Mouse (Mus musculus): ENCODE data around the gene Adcy6. TPM values are rescaled to one million over a fixed set of nuclear protein-coding genes. Genes with fewer than 3 reads are reported as not detected.

Adcy6 gene
- total and polyA plus RNA-seq, 3 experiments: 76.0 to 77.3 TPM; not detected in 1

DNA sequence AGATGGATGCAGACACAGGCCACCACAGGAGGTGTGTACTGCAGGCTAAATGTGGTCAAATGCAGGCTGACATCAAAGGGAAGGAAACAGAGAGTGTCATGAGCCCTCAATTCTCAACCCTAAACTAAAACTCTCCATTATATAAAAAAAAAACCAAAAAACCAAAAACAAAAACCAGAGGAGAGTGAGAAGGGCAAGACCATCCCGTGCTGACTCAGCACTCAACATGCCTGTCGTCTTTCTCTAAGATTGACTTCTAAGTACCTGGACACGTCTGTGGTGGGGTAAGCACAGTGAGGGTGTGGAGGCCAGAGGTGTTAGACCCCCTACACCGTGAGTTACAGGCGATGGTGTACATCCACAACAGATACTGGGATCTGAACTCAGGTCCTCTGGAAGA, 63.0 kb downstream of the Adcy6 start:
- peak; percentile 74 for TF ChIP-seq MAFK (IDR thresholded peaks at IDR 0.05; ENCODE audit: borderline replicate concordance, low read depth, low read length)
- no peak for TF ChIP-seq JUND (IDR thresholded peaks at IDR 0.05; ENCODE audit: low read depth, low read length)
- no peaks in the 10 kb centered on the region for H3K27me3 ChIP-seq (ENCODE audit: control insufficient read depth in 1 of 2, insufficient read depth in 2 of 2, low read length in 2 of 2)
- peaks cover 0 to 74% of the 10 kb centered on the region in 2 experiments; a peak in 2 of 4 replicates for H3K36me3 ChIP-seq (ENCODE audit: control insufficient read depth in 1 of 2, insufficient read depth in 2 of 2, low read length in 2 of 2)
- H3K79me2 ChIP-seq (ENCODE audit: control insufficient read depth, insufficient read depth, low read length, poor library complexity): peaks cover 2% of the 10 kb centered on the region
- peaks cover 0 to 3% of the 10 kb centered on the region in 2 experiments; a peak in 3 of 4 replicates for H3K4me1 ChIP-seq (ENCODE audit: control insufficient read depth in 1 of 2, insufficient read depth in 2 of 2, low read length in 2 of 2)
- no peaks in the 10 kb centered on the region for H3K9me3 ChIP-seq (replicated peaks; ENCODE audit: insufficient read depth, low read length)
- no peak for DNase-seq (ENCODE audit: low read depth, low spot score)
- H3K27ac ChIP-seq (ENCODE audit: control insufficient read depth, low read depth, low read length): no peak overlapping the region
- no peak overlapping the region for H3K4me3 ChIP-seq (ENCODE audit: control insufficient read depth in 1 of 2, insufficient read depth in 1 of 2, low read depth in 2 of 2, low read length in 2 of 2)
- H3K9ac ChIP-seq (ENCODE audit: control insufficient read depth, low read depth, low read length, poor library complexity, severe bottlenecking): no peak overlapping the region

GRCm38 (mm10) chr15:98545151-98545550, 64.7 kb downstream of the Adcy6 start:
- peaks cover 2% of the 10 kb centered on the region for H3K79me2 ChIP-seq (ENCODE audit: control insufficient read depth, insufficient read depth, low read length, poor library complexity)
- peaks cover 0 to 11% of the 10 kb centered on the region in 2 experiments; a peak in 3 of 4 replicates for H3K4me1 ChIP-seq (ENCODE audit: control insufficient read depth in 1 of 2, insufficient read depth in 2 of 2, low read length in 2 of 2)
- H3K27me3 ChIP-seq (ENCODE audit: control insufficient read depth in 1 of 2, insufficient read depth in 2 of 2, low read length in 2 of 2): no peaks in the 10 kb centered on the region
- no peak overlapping the region for H3K9ac ChIP-seq (ENCODE audit: control insufficient read depth, low read depth, low read length, poor library complexity, severe bottlenecking)
- peaks cover 3 to 78% of the 10 kb centered on the region in 2 experiments; a peak in 2 of 4 replicates for H3K36me3 ChIP-seq (ENCODE audit: control insufficient read depth in 1 of 2, insufficient read depth in 2 of 2, low read length in 2 of 2)
- no peak overlapping the region for H3K27ac ChIP-seq (ENCODE audit: control insufficient read depth, low read depth, low read length)
- H3K9me3 ChIP-seq (replicated peaks; ENCODE audit: insufficient read depth, low read length): no peaks in the 10 kb centered on the region
- no peak for TF ChIP-seq ETS1 (IDR thresholded peaks at IDR 0.05; ENCODE audit: low read depth, low read length)
- no peak for TF ChIP-seq BHLHE40 (IDR thresholded peaks at IDR 0.05; ENCODE audit: borderline replicate concordance, low read depth, low read length)
- no peak for TF ChIP-seq CHD1 (IDR thresholded peaks at IDR 0.05; ENCODE audit: low read depth, low read length)
- TF ChIP-seq RAD21 (IDR thresholded peaks at IDR 0.05; ENCODE audit: low read depth, low read length): no peak
- no peak for TF ChIP-seq ZC3H11A (IDR thresholded peaks at IDR 0.05; ENCODE audit: low read depth, low read length)
- no peak for TF ChIP-seq JUND (IDR thresholded peaks at IDR 0.05; ENCODE audit: low read depth, low read length)
- TF ChIP-seq MAFK (IDR thresholded peaks at IDR 0.05; ENCODE audit: borderline replicate concordance, low read depth, low read length): no peak
- no peak for TF ChIP-seq UBTF (IDR thresholded peaks at IDR 0.05; ENCODE audit: borderline replicate concordance, insufficient read depth, low read depth, low read length)
- H3K4me3 ChIP-seq (ENCODE audit: control insufficient read depth in 1 of 2, insufficient read depth in 1 of 2, low read depth in 2 of 2, low read length in 2 of 2): no peak overlapping the region
- DNase-seq (ENCODE audit: low read depth, low spot score): no peak

DNA sequence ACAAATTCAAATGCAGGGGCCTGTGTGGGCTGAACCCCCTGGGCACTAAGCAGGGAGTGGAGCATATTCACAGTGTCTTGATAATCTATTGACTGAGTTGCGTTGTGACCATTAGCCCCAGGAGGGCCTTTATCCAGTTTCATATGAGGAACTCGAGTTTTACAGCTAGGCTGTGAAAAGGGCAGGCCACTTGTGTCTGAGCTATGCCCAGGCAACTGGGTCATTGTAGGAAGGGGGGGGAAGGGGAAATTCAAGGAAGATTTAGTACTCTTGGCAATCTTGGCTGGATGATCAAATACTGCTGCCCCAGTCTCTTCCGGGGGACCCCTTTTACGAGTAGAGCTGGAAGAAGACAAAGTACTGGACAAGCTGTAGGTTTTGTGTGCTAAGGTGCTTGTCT, 66.5 kb downstream of the Adcy6 start:
- Histone ChIP-seq H3K9ac (ENCODE audit: control insufficient read depth, low read depth, low read length, poor library complexity, severe bottlenecking) (no peak overlapping the region), H3K36me3 (ENCODE audit: control insufficient read depth in 1 of 2, insufficient read depth in 2 of 2, low read length in 2 of 2) (peaks cover 3 to 80% of the 10 kb centered on the region in 2 experiments; a peak in 2 of 4 replicates), H3K4me3 (ENCODE audit: control insufficient read depth in 1 of 2, insufficient read depth in 1 of 2, low read depth in 2 of 2, low read length in 2 of 2) (no peak overlapping the region), H3K4me1 (ENCODE audit: control insufficient read depth in 1 of 2, insufficient read depth in 2 of 2, low read length in 2 of 2) (peaks cover 0 to 11% of the 10 kb centered on the region in 2 experiments; a peak in 3 of 4 replicates), H3K79me2 (ENCODE audit: control insufficient read depth, insufficient read depth, low read length, poor library complexity) (peaks cover 2% of the 10 kb centered on the region), H3K27me3 (ENCODE audit: control insufficient read depth in 1 of 2, insufficient read depth in 2 of 2, low read length in 2 of 2) (no peaks in the 10 kb centered on the region), H3K27ac (ENCODE audit: control insufficient read depth, low read depth, low read length) (no peak overlapping the region), H3K9me3 (replicated peaks; ENCODE audit: insufficient read depth, low read length) (no peaks in the 10 kb centered on the region)
- TF ChIP-seq POLR2AphosphoS2 (IDR thresholded peaks at IDR 0.05; ENCODE audit: low read length) (0 out of 2 replicates have a peak, but pooled peaks have one; percentile 30), RAD21 (IDR thresholded peaks at IDR 0.05; ENCODE audit: low read depth, low read length) (no peak), SMC3 (IDR thresholded peaks at IDR 0.05; ENCODE audit: low read depth, low read length) (no peak), TCF12 (IDR thresholded peaks at IDR 0.05; ENCODE audit: low read depth, low read length) (no peak), NRF1 (IDR thresholded peaks at IDR 0.05; ENCODE audit: insufficient read depth, low read depth, low read length, poor library complexity, severe bottlenecking) (no peak)
- DNase-seq (ENCODE audit: low read depth, low spot score): no peak
